ENCODE assay signal across 24 mouse cellular contexts in the genomic region with DNA sequence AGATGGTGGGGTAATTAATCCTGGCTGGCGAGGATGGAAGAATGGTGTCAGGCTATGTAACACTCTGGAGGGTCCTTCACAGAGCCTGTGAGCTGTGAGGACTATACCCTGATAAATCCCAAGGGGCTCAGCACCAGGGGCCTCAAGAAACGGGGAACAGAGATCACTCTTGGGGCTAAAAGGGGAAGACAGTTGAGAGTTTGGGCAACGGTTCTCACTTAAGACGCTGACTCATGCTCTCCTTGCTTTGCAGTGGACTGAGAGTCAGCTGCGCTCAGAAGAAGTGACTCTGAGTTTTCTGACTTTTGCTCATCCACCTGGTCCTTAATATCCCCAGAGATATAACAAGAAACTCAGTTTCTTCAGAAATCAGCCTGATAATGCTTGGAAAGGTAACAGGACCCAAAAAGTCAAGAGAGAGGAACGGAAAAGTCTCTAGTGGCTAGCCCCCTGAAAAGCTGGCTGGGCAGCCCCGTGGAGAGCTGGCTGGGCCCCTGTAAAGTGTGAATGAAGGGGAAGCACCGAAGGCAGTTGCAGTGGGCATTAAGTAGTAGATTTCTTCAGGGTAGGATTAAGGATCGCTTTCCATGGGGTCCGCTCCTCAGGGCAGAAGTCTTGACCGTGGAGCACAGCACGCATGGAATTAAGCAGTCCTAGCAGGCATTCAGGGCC. TPM values are rescaled to one million over a fixed set of nuclear protein-coding genes. Genes with fewer than 3 reads are reported as not detected.
DNase-seq lines count a peak whose midpoint lies in the region; ATAC-seq and TF ChIP-seq lines count a peak whose summit lies in the region.
"Had no signal": no experiment of that assay in that cellular context is flagged by ENCODE, and none has a peak within 500 bp of the region (broad histone marks: within the 10 kb centered on the region; RNA-seq: fewer than 3 reads in every experiment).

No protein-coding gene starts in this region.

- no peak for ATAC-seq in liver, embryonic 12.5 days
- ATAC-seq: forebrain, postnatal 0 days had no signal

- no peak overlapping the region for H3K4me2 ChIP-seq in liver, embryonic 12.5 days
- H3K4me2 ChIP-seq: heart, embryonic 15.5 days; kidney, embryonic 15.5 days had no signal

- H3K4me3 ChIP-seq in liver, adult 2 months (ENCODE audit: insufficient read depth, low read depth, low read length) = no peak overlapping the region
- no peak overlapping the region for H3K4me3 ChIP-seq in liver, embryonic 12.5 days
- H3K4me3 ChIP-seq in macrophage (ENCODE audit: inconsistent target) = no peak overlapping the region
- no peak overlapping the region for H3K4me3 ChIP-seq in cerebellum, adult 2 months (replicated peaks; ENCODE audit: insufficient read depth, low read depth, low read length)
- H3K4me3 ChIP-seq: forebrain, embryonic 10.5 days; heart, adult 2 months; heart, embryonic 15.5 days; kidney, embryonic 15.5 days; limb, embryonic 10.5 days; midbrain, embryonic 10.5 days had no signal

- no peak for TF ChIP-seq POLR2A in liver, adult 2 months (IDR thresholded peaks at IDR 0.05; ENCODE audit: extremely low read depth, insufficient read depth, low read length)
- TF ChIP-seq POLR2A in cerebellum, adult 2 months (IDR thresholded peaks at IDR 0.05; ENCODE audit: borderline replicate concordance, insufficient read depth, low read length) = no peak

- WGBS in liver, adult 2 months = 81% methylated on average over 12 of the region's 12 CpGs
- 47% methylated on average over 12 of the region's 12 CpGs for WGBS in liver, embryonic 12.5 days (ENCODE audit: insufficient replicate concordance)
- WGBS in macrophage (ENCODE audit: missing documents) = 31% methylated on average over 12 of the region's 12 CpGs
- 85% methylated on average over 12 of the region's 12 CpGs for WGBS in cerebellum, adult 2 months

- no peak overlapping the region for H3K9ac ChIP-seq in liver, adult 2 months (ENCODE audit: low read depth, low read length)
- no peak overlapping the region for H3K9ac ChIP-seq in liver, embryonic 12.5 days
- H3K9ac ChIP-seq: forebrain, postnatal 0 days; heart, embryonic 15.5 days; kidney, embryonic 15.5 days; liver, embryonic 14.5 days had no signal

- DNase-seq in liver, adult 2 months (ENCODE audit: extremely low read depth, low read depth, low spot score) = peak; percentile 17
- peak; percentile 22 for DNase-seq in MEL-GATA-1-ER (ENCODE audit: extremely low read depth, low read depth)
- peak; percentile 41 for DNase-seq in splenic B cell, adult 2 months (ENCODE audit: low read depth, low spot score)
- no peak for DNase-seq in cerebellum, adult 2 months
- DNase-seq in frontal cortex, postnatal 25 days (ENCODE audit: low spot score in 2 of 2) = no peak
- DNase-seq: adrenal gland, adult 2 months; cerebellum, postnatal 14 days; embryo, embryonic 11 days; forebrain, postnatal 0 days; gastrocnemius, postnatal 10 days; heart, adult 2 months; heart, postnatal 4 days; lung, postnatal 14 days; right cerebral cortex, adult 18-20 months; thymus, postnatal 25 days had no signal

- no peaks in the 10 kb centered on the region for H3K79me2 ChIP-seq in liver, adult 2 months (ENCODE audit: control insufficient read depth, insufficient read depth, low read length)
- H3K79me2 ChIP-seq in macrophage (ENCODE audit: inconsistent target) = no peaks in the 10 kb centered on the region

- H3K27ac ChIP-seq in liver, adult 2 months (replicated peaks; ENCODE audit: insufficient read depth, low read depth, low read length) = no peak overlapping the region
- H3K27ac ChIP-seq in liver, embryonic 12.5 days = no peak overlapping the region
- H3K27ac ChIP-seq in macrophage = peak overlapping the region; percentile 59
- H3K27ac ChIP-seq in cerebellum, adult 2 months (ENCODE audit: insufficient read depth, low read length) = no peak overlapping the region
- H3K27ac ChIP-seq: forebrain, embryonic 10.5 days; heart, adult 2 months; heart, embryonic 15.5 days; kidney, embryonic 15.5 days; limb, embryonic 10.5 days; liver, embryonic 14.5 days; midbrain, embryonic 10.5 days had no signal

- H3K36me3 ChIP-seq in liver, adult 2 months (ENCODE audit: control insufficient read depth, insufficient read depth, low read length) = no peaks in the 10 kb centered on the region
- no peaks in the 10 kb centered on the region for H3K36me3 ChIP-seq in liver, embryonic 12.5 days
- no peaks in the 10 kb centered on the region for H3K36me3 ChIP-seq in macrophage (ENCODE audit: inconsistent target)
- H3K36me3 ChIP-seq in splenic B cell, adult 2 months (ENCODE audit: control insufficient read depth, insufficient read depth, low read length, poor library complexity, severe bottlenecking) = no peaks in the 10 kb centered on the region
- H3K36me3 ChIP-seq: forebrain, embryonic 10.5 days; heart, embryonic 15.5 days; kidney, embryonic 15.5 days; limb, embryonic 10.5 days; midbrain, embryonic 10.5 days had no signal

- H3K9me3 ChIP-seq in liver, embryonic 12.5 days (replicated peaks) = no peaks in the 10 kb centered on the region
- H3K9me3 ChIP-seq: forebrain, embryonic 10.5 days; heart, embryonic 15.5 days; kidney, embryonic 15.5 days; limb, embryonic 10.5 days; midbrain, embryonic 10.5 days had no signal

- no peaks in the 10 kb centered on the region for H3K27me3 ChIP-seq in liver, adult 2 months (ENCODE audit: control insufficient read depth, insufficient read depth, low read length)
- no peaks in the 10 kb centered on the region for H3K27me3 ChIP-seq in liver, embryonic 12.5 days (replicated peaks)
- H3K27me3 ChIP-seq in splenic B cell, adult 2 months (ENCODE audit: control insufficient read depth, insufficient read depth, low read length, poor library complexity, severe bottlenecking) = no peaks in the 10 kb centered on the region; the same call in 1 of the 2 replicates
- no peaks in the 10 kb centered on the region for H3K27me3 ChIP-seq in cerebellum, adult 2 months (ENCODE audit: control insufficient read depth, insufficient read depth, low read length)
- H3K27me3 ChIP-seq: heart, embryonic 15.5 days; kidney, embryonic 15.5 days had no signal

- TF ChIP-seq CTCF in liver, adult 2 months (IDR thresholded peaks at IDR 0.05; ENCODE audit: low read depth, low read length) = no peak
- no peak for TF ChIP-seq CTCF in cerebellum, adult 2 months (IDR thresholded peaks at IDR 0.05; ENCODE audit: borderline replicate concordance, insufficient read depth, low read depth, low read length)

- H3K4me1 ChIP-seq in liver, adult 2 months (ENCODE audit: control insufficient read depth, insufficient read depth, low read length) = no peaks in the 10 kb centered on the region
- no peaks in the 10 kb centered on the region for H3K4me1 ChIP-seq in liver, embryonic 12.5 days
- no peaks in the 10 kb centered on the region for H3K4me1 ChIP-seq in cerebellum, adult 2 months (ENCODE audit: control insufficient read depth, insufficient read depth, low read length)
- H3K4me1 ChIP-seq: forebrain, embryonic 10.5 days; heart, embryonic 15.5 days; kidney, embryonic 15.5 days; midbrain, embryonic 10.5 days had no signal

RNA-seq across cellular contexts. Expression of gene Tmem72, which starts 7.9 kb away (rescaled TPM):
- 0.09 and 0.13 TPM in 2 replicates for total RNA-seq in liver, adult 2 months (2014; rRNA removed)
- under 0.01 TPM in 1 of 2 replicates, not detected in the other for polyA plus RNA-seq in liver, adult 2 months (2012; rRNA removed)
- 0.01 and 0.02 TPM in 2 replicates for polyA plus RNA-seq in liver, embryonic 12.5 days (2016; fragmentation: Nextera tagmentation; extraction: Ambion mirVana)
- under 1 TPM; 0.22 to 0.77 (median 0.55) TPM for total RNA-seq in macrophage (2018; cell fraction: chromatin; rRNA removed)
- under 1 TPM in 18 of 26 experiments, not detected in 8; under 0.01 to 0.08 (median under 0.01) TPM for total RNA-seq in macrophage (2018; cell fraction: cytosol; rRNA removed)
- total RNA-seq in macrophage (2018; cell fraction: nucleus; rRNA removed) = 1 to 10 TPM in 1 of 26 experiments, under 1 TPM in 25; 0.22 to 1.0 (median 0.36) TPM
- polyA plus RNA-seq in macrophage (2018) = under 0.01 TPM in 1 of 3 replicates, not detected in the others
- 0.77 and 1.5 TPM in 2 replicates for polyA plus RNA-seq in cerebellum, adult 2 months (2012; rRNA removed)
- polyA plus RNA-seq: small intestine, adult 2 months had no signal

RNA-seq across cellular contexts. Expression of gene Rassf4, which starts 50.9 kb away (rescaled TPM):
- total RNA-seq in liver, adult 2 months (2014; rRNA removed) = 3.1 and 3.6 TPM in 2 replicates
- 1.3 and 2.2 TPM in 2 replicates for polyA plus RNA-seq in liver, adult 2 months (2012; rRNA removed)
- polyA plus RNA-seq in liver, embryonic 12.5 days (2016; fragmentation: Nextera tagmentation; extraction: Ambion mirVana) = 3.3 and 4.0 TPM in 2 replicates
- total RNA-seq in macrophage (2018; cell fraction: chromatin; rRNA removed) = 1,000 to 10,000 TPM in 14 of 26 experiments, 100 to 1,000 TPM in 12; 300 to 1,852 (median 1,057) TPM
- 100 to 1,000 TPM; 151 to 601 (median 347) TPM for total RNA-seq in macrophage (2018; cell fraction: cytosol; rRNA removed)
- total RNA-seq in macrophage (2018; cell fraction: nucleus; rRNA removed) = 1,000 to 10,000 TPM in 4 of 26 experiments, 100 to 1,000 TPM in 22; 147 to 1,472 (median 838) TPM
- 48.6 to 217 TPM (median 138 TPM) in 3 replicates for polyA plus RNA-seq in macrophage (2018)
- polyA plus RNA-seq in cerebellum, adult 2 months (2012; rRNA removed) = 10.3 and 12.9 TPM in 2 replicates

Comparison
In these comparisons a context has a peak if more than half of its experiments do, and no peak if none do; other contexts are left out.
1. DNase-seq: peak in liver, adult 2 months (single experiment), MEL-GATA-1-ER (single experiment) and splenic B cell, adult 2 months (single experiment); none in cerebellum, adult 2 months (0 of 2) and frontal cortex, postnatal 25 days (0 of 2).